Mouse (Mus musculus) CD4-positive, CD25-positive, alpha-beta regulatory T cell, adult 2 months (primary cell): ENCODE measurements around the gene 1110051M20Rik.

Experiments used
- DNase-seq: peaks from one replicate; pipeline ENCODE4 v3.0.0-alpha.2; 2012; ENCODE audit warnings: low read depth, low spot score

1110051M20Rik gene

DNA sequence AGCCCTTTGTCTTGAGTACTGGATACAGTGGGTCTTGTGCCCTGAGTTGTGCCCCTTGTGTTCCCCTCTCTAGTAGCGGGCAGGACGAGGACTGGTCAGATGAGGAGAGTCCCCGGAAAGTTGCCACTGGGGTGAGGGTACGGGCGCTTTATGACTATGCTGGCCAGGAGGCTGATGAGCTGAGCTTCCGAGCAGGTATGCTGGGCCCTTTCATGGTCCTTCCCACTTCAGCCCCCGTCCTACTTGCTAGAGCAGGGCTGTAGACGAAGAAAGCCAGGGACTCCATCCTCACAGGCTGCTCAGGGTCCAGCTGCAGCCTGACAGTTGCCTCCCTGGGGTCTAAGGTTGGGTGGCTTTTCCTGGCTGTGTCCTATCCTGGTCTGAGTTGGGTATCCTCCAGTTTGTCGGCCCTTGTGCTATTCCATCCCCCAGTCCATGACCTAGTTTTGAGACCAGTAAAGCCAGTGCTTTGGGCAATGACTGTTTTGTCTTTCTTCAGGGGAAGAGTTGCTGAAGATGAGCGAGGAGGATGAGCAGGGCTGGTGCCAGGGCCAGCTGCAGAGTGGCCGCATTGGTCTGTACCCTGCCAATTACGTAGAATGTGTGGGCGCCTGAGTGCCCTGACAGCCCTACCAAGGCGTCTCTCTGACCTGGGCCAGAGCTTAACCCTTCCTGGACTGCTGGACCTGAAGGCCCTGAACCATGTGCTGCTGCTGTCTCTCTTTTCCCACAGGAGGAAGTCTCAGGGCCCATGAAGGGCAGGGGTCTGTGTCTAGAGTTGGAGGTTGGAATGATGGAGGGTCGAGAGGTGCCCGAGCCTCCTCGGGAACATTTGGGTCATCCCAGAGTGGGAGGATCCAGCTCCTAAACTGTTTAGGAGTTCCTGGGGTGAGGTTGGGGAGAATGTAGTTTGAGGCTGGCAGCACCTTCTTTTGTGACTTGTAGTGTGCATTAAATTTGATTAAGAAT, 180.5 kb downstream of the 1110051M20Rik start:
- DNase-seq = peak; percentile 17

DNA sequence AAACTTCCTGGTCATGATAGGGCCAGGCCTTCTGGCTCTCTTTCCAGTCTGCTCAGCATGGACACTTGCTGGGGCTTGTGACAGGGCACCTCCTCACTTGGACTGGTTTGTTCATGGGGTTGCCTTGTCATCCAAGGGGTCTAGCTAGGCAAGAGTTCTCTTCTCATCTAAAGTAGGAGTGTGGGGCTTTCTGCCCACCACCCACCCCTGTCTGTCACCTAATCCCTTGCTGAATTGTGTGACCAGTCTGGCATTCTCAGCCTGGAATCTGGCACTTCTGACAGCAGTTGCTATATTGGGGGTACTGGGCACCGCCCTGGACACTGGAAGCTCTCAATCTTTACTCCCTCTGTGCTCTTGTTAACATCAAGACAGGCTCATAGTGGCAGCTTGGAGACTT, 185.0 kb downstream of the 1110051M20Rik start:
- no peak for DNase-seq

DNA sequence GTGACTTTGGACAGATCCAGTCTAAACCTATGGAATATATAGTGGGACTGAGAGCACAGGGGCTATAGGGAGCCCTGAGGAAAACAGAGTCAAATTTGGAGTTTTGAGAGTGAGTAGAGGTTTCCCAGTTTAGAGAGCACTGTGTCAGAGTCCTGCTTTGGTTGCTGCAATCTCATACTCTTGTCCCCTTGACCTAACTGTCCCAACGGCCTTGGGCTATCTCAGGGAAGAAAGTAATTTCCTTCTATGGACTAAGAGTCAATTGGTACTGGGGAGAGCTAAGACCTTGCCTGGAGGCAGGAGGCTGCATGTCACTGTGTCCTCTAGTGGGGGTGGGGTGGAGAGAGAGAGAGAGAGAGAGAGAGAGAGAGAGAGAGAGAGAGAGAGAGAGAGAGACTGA, 185.7 kb downstream of the 1110051M20Rik start:
- DNase-seq = no peak

DNA sequence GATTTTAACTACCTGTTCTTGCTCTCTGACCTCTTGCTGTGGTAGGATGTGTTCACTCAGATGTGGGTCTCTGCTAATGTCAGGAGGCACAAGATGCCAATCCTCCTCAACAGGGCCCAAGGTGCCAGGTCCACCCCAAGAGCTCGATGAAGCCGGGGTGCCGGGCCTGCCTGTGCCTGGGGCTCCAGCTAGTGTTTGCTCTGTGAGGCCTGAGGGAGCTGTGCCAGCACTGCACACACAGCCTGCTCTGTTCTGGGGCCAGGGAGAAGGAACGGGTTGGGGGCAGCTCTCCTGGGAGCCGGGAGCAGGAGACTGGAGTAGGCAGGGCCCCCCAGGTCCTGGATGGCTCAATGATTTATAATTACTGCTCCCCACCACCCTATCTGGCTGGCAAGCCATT, 186.4 kb downstream of the 1110051M20Rik start:
- no peak for DNase-seq

GRCm38 (mm10) chr2:91257126-91257980, 187.2 kb downstream of the 1110051M20Rik start:
- DNase-seq = peak; percentile 39

GRCm38 (mm10) chr2:91256256-91257125, 188.0 kb downstream of the 1110051M20Rik start:
- DNase-seq = peak; percentile 60

DNA sequence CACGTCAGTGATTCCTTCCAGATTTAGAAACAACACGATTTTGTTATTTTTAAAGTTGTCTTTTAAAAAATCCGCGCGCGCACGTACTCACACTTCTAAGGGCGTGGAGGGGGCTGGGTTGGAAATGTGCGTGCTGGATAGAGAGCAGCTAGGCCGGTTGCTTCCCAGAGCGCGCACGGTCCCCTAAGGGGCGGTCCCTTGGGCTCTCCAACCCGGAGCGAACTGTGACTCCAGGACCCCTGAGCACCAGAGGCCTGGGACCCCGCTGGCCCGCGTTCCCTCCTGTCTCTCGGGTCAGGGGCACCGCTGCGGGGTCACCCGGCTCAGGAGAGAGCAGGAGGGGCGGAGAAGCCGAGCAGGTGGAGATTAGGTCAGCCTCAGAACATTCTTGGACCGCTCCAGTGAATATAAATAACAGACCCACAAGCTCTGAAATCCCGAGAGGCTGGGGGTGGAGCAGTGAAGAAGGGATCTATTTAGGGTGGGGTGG, 188.8 kb downstream of the 1110051M20Rik start, which contains the start of gene Pacsin3:
TSS of gene Pacsin3 (plus strand) at position 294 of the 490 bp plus-strand sequence.
- DNase-seq = peak; percentile 33

DNA sequence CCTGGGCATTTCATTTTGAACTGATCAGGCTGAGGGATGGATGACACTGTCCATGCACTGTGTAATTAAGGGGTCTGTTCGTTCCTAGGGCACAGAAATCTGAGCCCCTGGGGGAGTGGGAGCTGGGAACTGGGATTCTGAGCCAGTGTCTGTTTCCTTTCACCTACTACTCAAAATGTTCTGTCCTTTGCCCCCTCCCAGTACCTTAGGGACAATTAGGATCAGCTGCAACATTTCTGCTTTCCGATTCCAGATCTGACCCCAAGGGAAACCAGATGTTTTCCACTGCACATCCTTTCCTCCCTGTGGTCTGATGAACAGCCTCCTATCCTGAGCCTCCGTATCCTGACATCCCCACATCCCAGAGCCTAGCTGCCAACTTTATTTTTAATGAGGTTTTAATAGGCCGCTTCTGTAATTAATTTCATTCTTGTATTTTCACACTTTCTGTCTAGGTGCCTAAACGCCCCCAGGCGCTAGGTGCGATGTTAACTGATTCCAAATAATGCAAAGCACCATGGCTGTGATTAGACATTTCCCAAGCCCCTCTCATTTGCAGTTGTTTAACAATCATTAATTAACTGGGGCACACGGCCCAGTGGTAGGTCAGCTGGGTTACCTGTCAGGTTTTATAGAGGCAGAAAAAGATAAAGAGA, 189.7 kb downstream of the 1110051M20Rik start:
- no peak for DNase-seq

DNA sequence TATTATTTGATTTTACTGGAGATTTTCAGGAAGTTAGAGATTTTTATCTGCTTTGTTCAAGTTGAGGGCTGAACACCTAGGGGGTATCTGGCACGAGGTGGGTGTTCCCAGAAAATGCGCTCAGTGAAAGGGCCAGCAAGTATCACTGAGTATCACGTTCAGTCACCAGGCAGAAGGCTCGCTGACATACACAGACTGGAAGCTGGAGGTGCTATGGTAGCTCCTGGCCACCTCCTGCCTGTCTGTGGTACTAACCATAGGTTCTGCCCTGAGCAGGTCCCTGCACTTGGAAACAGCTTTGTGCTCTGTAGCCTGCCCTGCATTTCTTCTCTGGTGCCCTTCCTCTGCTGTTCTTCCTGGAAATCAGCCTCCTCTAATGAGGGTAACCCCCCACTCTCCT, 192.0 kb downstream of the 1110051M20Rik start:
- DNase-seq = no peak

GRCm38 (mm10) chr2:91252001-91252400, 192.5 kb downstream of the 1110051M20Rik start:
- no peak for DNase-seq

GRCm38 (mm10) chr2:91248366-91248765, 196.1 kb downstream of the 1110051M20Rik start:
- DNase-seq = no peak

- no peak for DNase-seq
Measured at GRCm38 (mm10) chr2:91244557-91245228, 199.8 kb downstream of the 1110051M20Rik start.

GRCm38 (mm10) chr2:91243416-91243815, 201.1 kb downstream of the 1110051M20Rik start:
- DNase-seq = no peak

- DNase-seq = peak; percentile 27
Measured at GRCm38 (mm10) chr2:91242547-91242946, 202.0 kb downstream of the 1110051M20Rik start.

GRCm38 (mm10) chr2:91237511-91238080, 206.9 kb downstream of the 1110051M20Rik start:
- DNase-seq = peak; percentile 55

GRCm38 (mm10) chr2:91236601-91237510, 207.6 kb downstream of the 1110051M20Rik start, which contains the start of gene Ddb2:
Gene Ddb2, minus strand, starts transcription at chr2:91236982.
- peak; percentile 98 for DNase-seq

GRCm38 (mm10) chr2:91229735-91230134, 214.8 kb downstream of the 1110051M20Rik start:
- no peak for DNase-seq
